Mouse (Mus musculus) WW6 (cell line): ENCODE measurements around the gene Gmnn.

Source experiments
- DNase-seq: peaks from one replicate; pipeline ENCODE4 v3.0.0-alpha.2; 2013; ENCODE audit warnings: low read depth, low spot score

The Gmnn gene

GRCm38 (mm10) chr13:24761083-24761402 lies 680 bp downstream of the Gmnn start:
- no peak for DNase-seq

GRCm38 (mm10) chr13:24760351-24760870 lies 1.3 kb downstream of the Gmnn start:
- no peak for DNase-seq

DNA sequence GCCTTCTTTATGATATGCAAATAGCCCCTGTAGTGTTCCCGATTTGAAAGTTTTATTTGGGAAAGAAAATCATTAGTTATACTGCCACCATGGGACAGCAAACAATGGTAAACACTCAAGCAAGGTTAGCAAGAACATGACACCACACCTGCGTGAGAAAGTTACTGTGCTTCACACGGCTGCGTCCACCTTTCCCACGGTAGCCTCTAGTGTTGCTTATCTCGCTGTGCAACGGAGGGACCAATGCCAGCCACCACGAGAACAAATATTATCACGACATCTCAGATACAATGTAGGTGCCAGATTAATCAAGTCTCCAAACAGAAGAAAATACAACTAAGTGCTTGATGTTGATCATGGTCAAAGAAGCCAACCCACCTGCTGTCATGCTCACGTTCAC lies 2.3 kb downstream of the Gmnn start:
- no peak for DNase-seq

DNA sequence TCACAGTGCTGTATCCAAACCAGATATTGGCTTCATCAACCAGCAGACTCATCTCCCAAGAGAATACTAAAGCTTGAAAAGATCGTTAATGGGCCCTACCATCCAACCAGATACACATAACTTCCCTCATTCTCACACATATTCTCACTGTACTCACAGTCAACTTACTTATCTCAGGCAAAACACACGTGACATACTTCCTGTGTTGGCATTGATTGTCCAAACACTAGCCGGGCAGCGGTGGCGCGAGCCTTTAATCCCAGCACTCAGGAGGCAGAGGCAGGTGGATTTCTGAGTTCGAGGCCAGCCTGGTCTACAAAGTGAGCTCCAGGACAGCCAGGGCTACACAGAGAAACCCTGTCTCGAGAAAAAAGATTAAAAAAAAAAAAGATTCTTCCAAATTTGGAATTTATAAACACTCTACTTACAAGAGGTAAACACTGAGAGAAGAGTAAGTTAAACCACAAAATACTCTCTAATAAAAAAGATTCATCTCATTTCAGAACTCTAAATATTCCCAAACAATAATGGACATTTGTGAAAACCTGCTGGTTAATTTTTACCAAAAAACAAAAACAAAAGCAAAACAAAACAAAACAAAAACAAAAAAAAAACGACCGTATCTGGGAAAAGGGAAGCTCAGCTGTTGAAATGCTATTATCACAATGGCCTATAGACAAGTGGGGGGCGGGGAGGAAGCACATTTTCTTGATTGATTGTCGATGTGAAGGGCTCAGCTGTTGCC lies 3.7 kb downstream of the Gmnn start:
- no peak for DNase-seq

GRCm38 (mm10) chr13:24756756-24757155 lies 5.0 kb downstream of the Gmnn start:
- DNase-seq: no peak

DNA sequence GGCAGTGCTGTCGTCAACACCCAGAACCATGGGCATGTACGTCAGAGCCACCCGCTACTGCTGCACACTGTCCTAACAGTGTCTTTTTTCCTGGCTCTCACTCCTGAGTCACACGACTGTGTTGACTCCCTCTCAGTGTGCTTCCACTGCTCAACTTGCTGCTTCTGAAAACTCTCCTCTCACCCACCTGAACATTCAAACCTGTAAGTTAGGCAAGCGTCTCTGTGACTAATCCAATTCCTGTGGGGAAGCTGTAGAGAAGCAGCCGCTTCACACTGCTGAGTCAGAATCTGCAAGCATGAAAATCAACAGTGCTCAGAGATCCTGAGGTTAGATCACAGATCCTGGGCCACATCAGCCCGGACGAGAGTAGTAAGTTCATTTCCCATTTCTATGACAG lies 10.3 kb downstream of the Gmnn start:
- no peak for DNase-seq

DNA sequence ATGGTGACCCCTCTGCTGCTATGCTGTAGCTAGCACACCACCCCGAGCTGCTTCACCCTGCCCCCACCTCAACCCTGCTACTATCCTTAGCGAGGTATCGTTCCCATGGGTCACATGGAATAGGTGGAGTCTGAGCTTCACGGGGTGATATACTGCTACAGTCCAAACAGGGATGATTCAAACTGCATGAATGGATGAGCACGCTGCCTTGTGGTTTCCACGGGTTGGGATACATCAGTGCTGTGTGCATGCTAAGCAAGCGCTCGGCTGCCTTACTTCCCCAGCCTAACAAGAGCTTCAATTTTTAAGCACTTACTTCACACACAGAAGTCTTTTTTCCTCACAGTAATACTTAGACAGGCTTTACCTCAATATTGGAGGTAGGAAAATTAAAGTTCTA lies 10.9 kb downstream of the Gmnn start:
- no peak for DNase-seq

DNA sequence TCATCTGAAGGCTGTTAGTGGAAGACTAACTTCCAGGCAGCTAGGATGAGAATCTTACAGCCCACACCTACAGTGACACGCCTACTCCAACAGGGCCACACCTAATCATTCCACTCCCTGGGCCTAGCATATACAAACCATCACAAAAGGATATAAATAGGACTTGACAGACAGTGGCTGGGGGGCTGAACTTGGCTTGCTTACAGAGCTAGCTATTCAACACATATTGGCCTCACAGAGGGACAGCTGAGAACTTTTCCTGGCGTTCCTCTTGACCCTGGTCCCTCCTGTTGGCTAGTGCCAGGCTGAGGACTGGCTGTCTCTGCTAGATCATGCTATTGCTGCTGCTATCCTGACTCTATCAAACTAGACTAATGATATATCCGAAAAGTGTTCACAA lies 13.9 kb downstream of the Gmnn start:
- DNase-seq: no peak

DNA sequence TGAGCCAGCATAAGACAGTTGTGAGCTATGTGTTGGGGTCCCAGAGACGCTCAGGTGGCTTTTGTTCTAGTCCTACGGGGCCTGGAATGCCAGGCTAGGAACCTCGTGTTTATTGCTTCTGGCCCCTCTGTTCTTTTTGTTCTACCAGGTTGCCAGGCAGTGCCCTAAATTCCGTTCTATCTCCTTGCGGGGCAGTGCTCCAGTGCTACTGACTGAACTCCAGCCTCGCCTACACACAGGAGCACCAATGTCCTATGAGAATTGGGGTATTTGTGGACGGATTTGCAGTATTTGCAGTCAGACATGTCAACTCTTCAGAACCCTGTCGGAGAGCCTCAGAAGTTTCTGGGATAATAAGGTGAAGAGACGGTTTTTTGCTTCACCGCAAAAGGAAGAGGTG lies 20.7 kb downstream of the Gmnn start, which contains the start of gene Armh2:
Gene Armh2, plus strand, starts transcription at position 205 of the 400 bp plus-strand sequence.
- DNase-seq: no peak

DNA sequence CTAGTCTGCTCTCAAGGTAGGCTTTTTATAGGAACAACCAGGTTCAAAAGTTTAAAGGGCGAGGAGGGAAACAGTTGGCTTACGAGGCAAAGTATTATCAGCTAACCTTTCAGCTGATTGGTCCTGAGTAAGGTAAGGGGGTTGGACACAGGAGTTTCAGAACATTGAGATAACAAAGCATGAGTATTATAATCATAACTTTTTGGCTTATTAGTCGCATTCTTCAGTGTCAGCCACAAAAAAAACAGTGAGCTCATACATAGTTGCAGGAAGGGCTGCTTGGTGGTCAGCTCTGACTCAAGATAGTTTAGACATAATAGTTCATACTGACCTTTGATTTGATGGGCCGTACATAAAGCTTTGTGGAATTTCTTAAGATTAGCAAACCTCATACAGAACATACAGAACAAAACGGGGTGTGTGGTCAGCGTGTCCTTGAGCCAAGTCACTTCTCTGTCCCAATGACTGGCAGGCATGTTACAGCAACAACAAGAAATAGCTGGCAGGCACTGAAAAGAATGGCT lies 26.1 kb downstream of the Gmnn start:
- no peak for DNase-seq

- DNase-seq: no peak
Observed at GRCm38 (mm10) chr13:24734502-24734901, 27.2 kb downstream of the Gmnn start.

DNA sequence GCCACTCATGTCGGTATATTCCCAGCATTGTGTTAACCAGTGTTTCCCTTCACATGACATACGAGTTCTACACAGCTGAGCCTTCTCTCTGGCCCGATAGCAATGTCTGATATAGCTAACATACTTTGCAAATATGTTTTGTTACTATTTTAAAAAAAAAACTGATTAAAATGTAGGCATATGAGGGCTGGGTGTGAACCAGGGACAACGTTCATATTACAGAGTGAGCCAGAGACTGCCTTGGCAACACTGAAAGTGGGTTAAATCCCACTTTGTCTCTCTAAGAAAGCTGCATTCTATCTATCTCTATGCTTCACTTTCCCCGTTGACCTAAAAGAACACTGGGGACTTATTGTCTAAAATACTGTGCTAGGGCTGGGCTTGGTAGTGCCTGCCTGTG lies 32.6 kb downstream of the Gmnn start:
- DNase-seq: no peak

- no peak for DNase-seq
Observed at GRCm38 (mm10) chr13:24724395-24724759, 37.3 kb downstream of the Gmnn start.

DNA sequence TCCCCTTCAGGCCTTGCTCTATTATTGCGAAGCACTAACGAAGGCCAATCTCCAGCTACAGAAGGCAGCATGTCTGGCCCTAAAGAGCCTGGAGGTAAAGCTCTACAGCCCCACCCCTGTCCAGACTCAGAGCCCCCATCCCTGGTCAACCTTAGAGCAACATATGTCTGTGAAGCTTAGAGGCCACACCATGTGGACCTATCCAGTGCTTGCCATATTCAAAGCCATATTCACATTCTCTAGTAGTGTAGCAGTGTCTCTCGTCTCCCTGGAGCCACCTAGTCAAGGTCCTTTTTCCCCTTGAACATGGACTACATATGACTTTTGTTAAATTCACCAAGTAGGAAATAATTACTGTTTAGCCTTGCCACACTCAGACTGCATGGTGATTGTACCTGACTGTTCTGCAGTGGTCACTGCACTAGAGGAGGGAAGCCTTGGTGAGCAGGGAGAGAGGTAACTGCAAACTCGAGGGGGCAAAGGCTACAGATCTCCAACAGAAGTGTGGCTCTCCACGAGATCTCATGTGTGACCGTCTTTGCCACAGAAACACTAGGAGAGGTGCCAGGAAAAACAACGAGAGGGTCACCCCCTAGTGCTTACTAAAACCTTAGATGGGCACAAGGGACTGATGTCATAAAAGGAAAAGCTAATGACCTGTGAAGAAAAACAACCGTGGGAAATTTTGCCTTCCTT lies 37.9 kb downstream of the Gmnn start:
- DNase-seq: no peak

DNA sequence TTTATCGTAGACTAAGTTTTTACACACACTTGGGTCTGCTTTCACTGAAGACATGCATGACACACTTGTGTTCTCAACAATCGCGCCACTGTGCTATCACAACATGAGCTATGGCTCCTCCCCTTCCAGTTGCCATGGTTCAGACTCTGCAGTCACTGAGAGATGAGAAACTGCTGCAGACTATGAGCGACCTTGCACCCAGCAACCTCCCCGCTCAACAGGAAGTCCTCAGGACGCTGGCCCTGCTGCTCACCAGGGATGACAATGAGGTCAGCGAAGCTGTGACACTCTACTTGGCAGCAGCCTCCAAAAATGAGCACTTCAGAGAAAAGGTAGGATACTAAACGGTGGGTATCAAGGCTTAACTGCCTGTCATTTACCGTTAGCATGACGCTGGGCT lies 40.2 kb downstream of the Gmnn start:
- DNase-seq: no peak

DNA sequence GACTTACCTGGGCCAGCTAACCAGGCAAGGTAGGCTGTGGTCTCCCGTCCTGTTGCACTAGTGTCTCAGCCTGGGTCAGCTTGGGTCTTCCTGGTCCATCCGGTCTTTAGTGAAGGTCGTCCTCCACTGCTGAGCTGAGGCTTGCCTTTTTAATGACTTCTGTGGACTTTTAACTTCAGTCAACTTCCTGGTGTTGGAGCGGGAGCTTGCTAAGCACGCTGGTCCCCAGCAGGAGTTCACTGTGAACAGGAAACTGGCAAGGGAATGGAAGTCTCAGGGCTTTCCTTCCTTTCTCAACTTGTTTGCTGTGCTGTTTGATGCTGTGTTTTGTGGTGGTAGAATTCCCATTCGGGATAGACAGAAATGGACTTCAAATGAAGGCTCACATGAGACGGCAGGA lies 44.0 kb downstream of the Gmnn start:
- DNase-seq: no peak

DNA sequence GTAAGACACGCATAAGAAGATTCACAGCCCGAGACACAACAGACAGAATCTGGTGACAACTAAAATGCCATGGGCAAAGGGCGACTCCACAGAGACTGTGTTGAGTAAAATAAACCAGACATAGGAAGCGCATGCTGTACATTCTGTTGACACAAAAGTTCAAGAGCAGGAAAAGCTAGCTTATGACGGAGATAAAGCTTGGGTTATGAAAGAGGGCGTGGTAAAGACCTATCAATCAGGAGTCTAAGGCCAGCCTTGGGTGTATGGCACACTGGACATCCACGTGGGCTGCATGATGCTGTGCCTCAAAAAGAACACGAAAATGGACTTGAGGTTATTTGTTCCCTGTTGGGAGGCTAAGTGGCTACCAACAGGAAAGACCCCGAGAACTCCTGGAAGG lies 45.3 kb downstream of the Gmnn start:
- DNase-seq: no peak

- DNase-seq: no peak
Observed at GRCm38 (mm10) chr13:24715601-24716000, 46.1 kb downstream of the Gmnn start.

DNA sequence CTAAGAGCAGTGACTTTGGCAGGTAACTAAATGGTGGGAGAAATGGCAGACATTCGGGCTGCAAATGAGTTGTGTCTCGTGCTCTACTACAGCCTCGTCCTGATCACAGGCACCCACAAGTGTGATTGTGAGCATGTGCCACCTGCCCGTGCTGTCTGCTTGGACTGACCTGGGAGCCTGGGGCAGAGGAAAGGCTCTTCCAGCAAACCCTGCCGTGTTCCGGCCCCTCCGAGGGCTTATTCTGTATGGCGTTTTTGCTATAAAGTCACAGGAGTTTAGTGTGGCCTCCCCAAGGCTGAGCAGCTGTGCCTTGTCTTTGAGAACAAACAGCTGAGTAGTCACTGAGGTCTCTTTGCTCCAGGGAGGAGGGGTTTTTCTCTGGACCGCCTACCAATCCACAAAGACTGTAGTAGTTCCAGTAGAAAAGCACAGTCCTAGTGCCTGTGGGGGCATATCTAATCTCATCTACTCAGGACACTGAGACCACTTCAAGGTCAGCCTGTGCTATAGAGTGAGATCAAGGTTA lies 47.3 kb downstream of the Gmnn start:
- no peak for DNase-seq

GRCm38 (mm10) chr13:24713434-24714000 lies 48.2 kb downstream of the Gmnn start:
- DNase-seq: peak; percentile 67

DNA sequence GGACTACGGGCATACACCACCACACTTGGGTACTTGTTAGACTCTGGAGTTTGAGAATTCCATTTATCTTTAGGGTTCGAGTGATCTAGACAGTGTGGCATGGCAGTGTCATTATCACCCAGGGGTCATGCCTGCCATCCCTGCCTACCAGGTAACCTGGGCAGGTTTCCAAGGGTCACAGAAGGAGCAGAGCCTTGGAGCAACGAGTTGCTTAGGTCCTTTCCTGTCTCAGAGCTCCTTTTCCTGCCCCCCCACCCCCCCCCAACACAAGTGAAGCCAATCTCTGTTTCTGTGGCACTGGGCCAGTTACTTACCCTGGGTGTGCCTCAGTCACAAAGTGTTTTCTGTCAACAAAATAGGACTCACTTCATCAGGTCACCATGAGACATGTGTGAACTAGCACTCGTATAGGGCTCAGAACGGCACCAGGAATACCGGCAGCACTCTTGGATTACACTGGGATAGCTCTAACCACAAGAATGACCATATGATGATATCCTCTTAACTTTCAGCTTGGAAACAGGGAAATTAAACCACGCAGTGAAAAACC lies 49.1 kb downstream of the Gmnn start:
- DNase-seq: no peak

GRCm38 (mm10) chr13:24710968-24711367 lies 50.8 kb downstream of the Gmnn start:
- no peak for DNase-seq
